Mouse (Mus musculus): ENCODE results near the gene Ncmap. TPM values are rescaled to one million over a fixed set of nuclear protein-coding genes. Genes with fewer than 3 reads are reported as not detected.
"Not testable (repeated sequence)": the region's sequence is repeated elsewhere in the genome, so short reads cannot be mapped to it uniquely, and the experiment has no call there.

Gene Ncmap
- polyA plus RNA-seq, 1 experiment from 2014 or later = 0.16 TPM

- H3K4me1 ChIP-seq (replicated peaks) = no peaks in the 10 kb centered on the region
- no peak overlapping the region for H3K9ac ChIP-seq
- 0 out of 2 replicates have a peak, but pooled peaks cover 4% of the 10 kb centered on the region for H3K9me3 ChIP-seq (replicated peaks)
- no peaks in the 10 kb centered on the region for H3K27me3 ChIP-seq
- ATAC-seq (ENCODE audit: low read depth) (no peak), DNase-seq (no peak)
- H3K4me2 ChIP-seq = no peak overlapping the region
- no peak overlapping the region for H3K4me3 ChIP-seq (replicated peaks)
- H3K36me3 ChIP-seq = no peaks in the 10 kb centered on the region
- 51% methylated on average over 3 of the region's 3 CpGs for WGBS (ENCODE audit: insufficient replicate concordance)
- H3K27ac ChIP-seq = no peak overlapping the region
Measured at GRCm38 (mm10) chr4:135375444-135375843, 22.6 kb downstream of the Ncmap start.

GRCm38 (mm10) chr4:135373299-135373698 lies 24.7 kb downstream of the Ncmap start:
- WGBS (ENCODE audit: insufficient replicate concordance) = 68% methylated on average over 5 of the region's 5 CpGs
- DNase-seq = no peak
- no peak overlapping the region for H3K4me3 ChIP-seq (replicated peaks)

GRCm38 (mm10) chr4:135370372-135370771 lies 27.7 kb downstream of the Ncmap start:
- H3K36me3 ChIP-seq = no peaks in the 10 kb centered on the region
- ATAC-seq (ENCODE audit: low read depth) (no peak), DNase-seq (no peak)
- 0 out of 2 replicates have a peak, but pooled peaks cover 4% of the 10 kb centered on the region for H3K27me3 ChIP-seq
- H3K9ac ChIP-seq = no peak overlapping the region
- H3K27ac ChIP-seq = no peak overlapping the region
- no peak overlapping the region for H3K4me2 ChIP-seq
- H3K4me3 ChIP-seq (replicated peaks) = no peak overlapping the region
- 70% methylated on average over 11 of the region's 11 CpGs for WGBS (ENCODE audit: insufficient replicate concordance)
- H3K4me1 ChIP-seq (replicated peaks) = no peaks in the 10 kb centered on the region
- 0 out of 2 replicates have a peak, but pooled peaks cover 1% of the 10 kb centered on the region for H3K9me3 ChIP-seq (replicated peaks)

More at GRCm38 (mm10) chr4:135373299-135373698, 24.7 kb downstream of the Ncmap start:
- Histone ChIP-seq H3K27me3 (0 out of 2 replicates have a peak, but pooled peaks cover under 1% of the 10 kb centered on the region), H3K9ac (no peak overlapping the region), H3K9me3 (replicated peaks) (0 out of 2 replicates have a peak, but pooled peaks cover 4% of the 10 kb centered on the region), H3K4me1 (replicated peaks) (no peaks in the 10 kb centered on the region), H3K27ac (no peak overlapping the region), H3K36me3 (no peaks in the 10 kb centered on the region), H3K4me2 (no peak overlapping the region)
- no peak for ATAC-seq (ENCODE audit: low read depth)

- H3K27ac ChIP-seq = no peak overlapping the region
- peaks cover 12% of the 10 kb centered on the region for H3K4me1 ChIP-seq (replicated peaks)
- no peaks in the 10 kb centered on the region for H3K36me3 ChIP-seq
- H3K9me3 ChIP-seq (replicated peaks) = no peaks in the 10 kb centered on the region
- ATAC-seq (ENCODE audit: low read depth) (no peak), DNase-seq (no peak)
- H3K4me2 ChIP-seq = no peak overlapping the region
- no peak overlapping the region for H3K4me3 ChIP-seq (replicated peaks)
- peaks cover 8% of the 10 kb centered on the region; the same call in 1 of the 2 replicates for H3K27me3 ChIP-seq
- no peak overlapping the region for H3K9ac ChIP-seq
- 36% methylated on average over 6 of the region's 6 CpGs for WGBS (ENCODE audit: insufficient replicate concordance)
Measured at GRCm38 (mm10) chr4:135362828-135363227, 35.2 kb downstream of the Ncmap start.

- 81% methylated on average over 12 of the region's 12 CpGs for WGBS (ENCODE audit: insufficient replicate concordance)
- Histone ChIP-seq H3K9ac (no peak overlapping the region), H3K9me3 (replicated peaks) (no peaks in the 10 kb centered on the region), H3K27ac (no peak overlapping the region), H3K4me1 (replicated peaks) (peaks cover 12% of the 10 kb centered on the region), H3K36me3 (no peaks in the 10 kb centered on the region), H3K27me3 (peaks cover 8% of the 10 kb centered on the region; the same call in 1 of the 2 replicates), H3K4me2 (no peak overlapping the region), H3K4me3 (replicated peaks) (no peak overlapping the region)
- ATAC-seq (ENCODE audit: low read depth) (no peak), DNase-seq (no peak)
Measured at GRCm38 (mm10) chr4:135361722-135362121, 36.3 kb downstream of the Ncmap start.

GRCm38 (mm10) chr4:135358736-135359135 lies 39.3 kb downstream of the Ncmap start:
- no peak for DNase-seq
- Histone ChIP-seq H3K9me3 (replicated peaks) (no peaks in the 10 kb centered on the region), H3K4me1 (replicated peaks) (peaks cover 34% of the 10 kb centered on the region), H3K9ac (no peak overlapping the region), H3K4me2 (no peak overlapping the region), H3K36me3 (no peaks in the 10 kb centered on the region), H3K27ac (no peak overlapping the region), H3K27me3 (peaks cover 4% of the 10 kb centered on the region; the same call in 1 of the 2 replicates), H3K4me3 (replicated peaks) (no peak overlapping the region)
- ATAC-seq (ENCODE audit: low read depth) = no peak
- WGBS (ENCODE audit: insufficient replicate concordance) = 3% methylated on average over 6 of the region's 6 CpGs

GRCm38 (mm10) chr4:135357221-135357920 lies 40.7 kb downstream of the Ncmap start:
- WGBS (ENCODE audit: insufficient replicate concordance) = 82% methylated on average over 12 of the region's 12 CpGs
- Histone ChIP-seq H3K4me1 (replicated peaks) (peaks cover 36% of the 10 kb centered on the region), H3K36me3 (no peaks in the 10 kb centered on the region), H3K9me3 (replicated peaks) (no peaks in the 10 kb centered on the region), H3K4me2 (no peak overlapping the region), H3K27ac (no peak overlapping the region), H3K9ac (no peak overlapping the region), H3K4me3 (replicated peaks) (no peak overlapping the region), H3K27me3 (no peaks in the 10 kb centered on the region; the same call in 1 of the 2 replicates)
- DNase-seq = no peak
- ATAC-seq (ENCODE audit: low read depth) = no peak

- 74% methylated on average over 9 of the region's 9 CpGs for WGBS (ENCODE audit: insufficient replicate concordance)
- Histone ChIP-seq H3K4me3 (replicated peaks) (no peak overlapping the region), H3K27me3 (no peaks in the 10 kb centered on the region), H3K9ac (no peak overlapping the region), H3K27ac (no peak overlapping the region), H3K4me2 (no peak overlapping the region), H3K4me1 (replicated peaks) (peaks cover 44% of the 10 kb centered on the region), H3K9me3 (replicated peaks) (no peaks in the 10 kb centered on the region), H3K36me3 (peaks cover 6% of the 10 kb centered on the region; the same call in 1 of the 2 replicates)
- ATAC-seq (ENCODE audit: low read depth) (no peak), DNase-seq (no peak)
Measured at GRCm38 (mm10) chr4:135355886-135356550, 42.0 kb downstream of the Ncmap start.

- H3K4me2 ChIP-seq = peak overlapping the region; percentile 94
- H3K9ac ChIP-seq = peak overlapping the region; percentile 77
- peaks cover 54% of the 10 kb centered on the region for H3K4me1 ChIP-seq (replicated peaks)
Measured at GRCm38 (mm10) chr4:135354751-135355150, 43.3 kb downstream of the Ncmap start.

GRCm38 (mm10) chr4:135353794-135354450 lies 44.1 kb downstream of the Ncmap start:
- peak overlapping the region; percentile 99 for H3K27ac ChIP-seq
- DNase-seq (peak; percentile 59), ATAC-seq (ENCODE audit: low read depth) (peak; percentile 60)
- H3K4me1 ChIP-seq (replicated peaks) = peaks cover 52% of the 10 kb centered on the region
- H3K4me3 ChIP-seq (replicated peaks) = peak overlapping the region; percentile 88
- peaks cover 23% of the 10 kb centered on the region for H3K36me3 ChIP-seq
- H3K27me3 ChIP-seq = no peaks in the 10 kb centered on the region
- 4% methylated on average over 12 of the region's 12 CpGs for WGBS (ENCODE audit: insufficient replicate concordance)
- peak overlapping the region; percentile 94 for H3K4me2 ChIP-seq
- no peaks in the 10 kb centered on the region for H3K9me3 ChIP-seq (replicated peaks)
- peak overlapping the region; percentile 77 for H3K9ac ChIP-seq

More at GRCm38 (mm10) chr4:135354751-135355150, 43.3 kb downstream of the Ncmap start:
- Histone ChIP-seq H3K27ac (peak overlapping the region; percentile 99), H3K4me3 (replicated peaks) (peak overlapping the region; percentile 88), H3K36me3 (peaks cover 15% of the 10 kb centered on the region)
- H3K9me3 ChIP-seq (replicated peaks); DNase-seq; ATAC-seq (ENCODE audit: low read depth); H3K27me3 ChIP-seq: not testable (repeated sequence)

All from liver, embryonic 13.5 days (tissue).